Mouse (Mus musculus) stomach, embryonic 15.5 days (tissue): Measurements from ENCODE around the gene Dlx3. TPM values are rescaled to one million over a fixed set of nuclear protein-coding genes. Genes with fewer than 3 reads are reported as not detected.

Source experiments
- ATAC-seq: fragments of 200-750 bp; cut with Nextera tagmentation; 2 replicates; pipeline ENCODE4 v1.8.0; 2017; ENCODE audit warnings: low read depth, moderate number of reproducible peaks, moderate TSS enrichment; ENCODE audit not compliant: insufficient read depth, low FRiP score
- H3K27ac ChIP-seq: fragments of 300-500 bp; sonication (generic); 2 replicates; pipeline ENCODE4 v1.5.1; 2015; ENCODE audit warnings: mild to moderate bottlenecking, inconsistent platforms
- H3K27me3 ChIP-seq: fragments of 300-500 bp; sonication (generic); replicated peaks from 2 replicates; pipeline ENCODE4 v1.6.1; 2015; ENCODE audit warnings: inconsistent platforms
- H3K36me3 ChIP-seq: fragments of 300-500 bp; sonication (generic); 2 replicates; pipeline ENCODE4 v1.6.1; 2015; ENCODE audit warnings: inconsistent platforms
- H3K4me1 ChIP-seq: fragments of 300-500 bp; sonication (generic); 2 replicates; pipeline ENCODE4 v1.6.1; 2015; ENCODE audit warnings: inconsistent platforms
- H3K4me2 ChIP-seq: fragments of 300-500 bp; sonication (generic); 2 replicates; pipeline ENCODE4 v1.6.1; 2015; ENCODE audit warnings: mild to moderate bottlenecking, inconsistent platforms
- H3K4me3 ChIP-seq: fragments of 300-500 bp; sonication (generic); replicated peaks from 2 replicates; pipeline ENCODE4 v1.5.1; 2015; ENCODE audit warnings: inconsistent platforms
- H3K9ac ChIP-seq: fragments of 300-500 bp; sonication (generic); 2 replicates; pipeline ENCODE4 v1.6.1; 2015; ENCODE audit warnings: inconsistent platforms
- H3K9me3 ChIP-seq: fragments of 300-500 bp; sonication (generic); 2 replicates; pipeline ENCODE4 v1.6.1; 2016; ENCODE audit warnings: inconsistent platforms
- WGBS: fragments of 180-500 bp; shearing (Covaris S2); methylation state at CpG from one replicate; pipeline ENCODE4 v1.1.7; 2015; 5-methylcytosine and 5-hydroxymethylcytosine counted together
- polyA plus RNA-seq: library from polyadenylated mRNA; unstranded; fragments of >200 nt; fragmentation: Nextera tagmentation; extraction: Ambion mirVana; gene quantifications from 2 replicates; pipeline ENCODE4 v1.2.1, GENCODE M21; 2015

Dlx3 gene
- polyA plus RNA-seq, 1 experiment from 2014 or later: 2.0 TPM

DNA sequence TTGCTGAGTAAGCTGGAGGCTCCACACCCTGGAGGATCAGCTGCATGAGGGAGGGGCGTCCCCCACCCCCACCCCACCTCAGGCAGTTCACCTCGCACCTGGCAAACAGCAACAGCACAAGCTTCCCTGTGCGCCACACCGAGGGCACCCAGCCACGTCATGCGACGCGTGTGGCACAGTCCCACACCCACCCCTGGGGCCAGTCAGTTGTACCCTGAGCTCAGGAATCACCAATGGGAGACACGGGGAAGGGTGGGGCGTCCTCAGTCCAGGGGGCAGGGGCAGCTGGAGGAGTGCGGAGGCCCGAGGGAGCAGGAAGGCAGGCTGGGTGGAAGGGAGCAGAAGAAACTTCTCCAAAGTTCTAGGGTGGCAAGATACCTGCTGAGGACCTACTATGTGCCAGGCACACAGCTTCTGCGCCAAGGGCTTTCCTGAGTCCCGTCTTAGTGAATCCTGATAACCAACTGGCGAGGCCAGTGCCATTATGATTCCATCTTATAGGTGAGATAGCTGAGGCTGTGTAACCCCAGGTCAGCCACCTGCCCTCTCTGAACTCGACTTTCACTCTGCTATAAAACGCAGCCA lies 10.8 kb downstream of the Dlx3 start:
- 60% methylated on average over 17 of the region's 17 CpGs for WGBS
- Histone ChIP-seq H3K27me3 (no peaks in the 10 kb centered on the region), H3K27ac (no peak overlapping the region; the same call in 1 of the 2 replicates), H3K4me2 (no peak overlapping the region), H3K4me3 (no peak overlapping the region), H3K9ac (no peak overlapping the region), H3K4me1 (peaks cover 8% of the 10 kb centered on the region), H3K9me3 (no peaks in the 10 kb centered on the region), H3K36me3 (no peaks in the 10 kb centered on the region)
- ATAC-seq: peak; percentile 76

DNA sequence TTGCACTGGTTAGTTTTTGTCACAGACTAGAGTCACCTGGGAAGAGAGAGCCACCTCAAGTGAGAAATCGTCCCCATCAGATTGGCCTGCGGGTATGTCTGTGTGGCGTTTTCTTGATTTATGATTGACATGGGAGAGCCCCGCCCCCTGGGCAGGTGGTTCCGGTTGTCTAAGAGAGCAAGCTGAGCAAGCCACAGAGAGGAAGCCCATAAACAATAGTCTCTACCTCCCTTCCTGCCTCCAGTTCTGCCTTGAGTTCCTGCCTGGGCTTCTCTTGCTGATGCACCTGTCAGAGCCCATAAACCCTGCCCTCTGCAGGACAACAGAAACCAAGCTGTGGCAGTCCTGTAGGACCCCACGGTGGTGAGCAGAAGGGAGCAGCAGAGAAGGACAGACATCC lies 13.4 kb downstream of the Dlx3 start:
- no peaks in the 10 kb centered on the region for H3K36me3 ChIP-seq
- no peak overlapping the region for H3K27ac ChIP-seq
- 72% methylated on average over 6 of the region's 6 CpGs for WGBS
- no peaks in the 10 kb centered on the region for H3K4me1 ChIP-seq
- H3K27me3 ChIP-seq: peaks cover 16% of the 10 kb centered on the region
- no peak overlapping the region for H3K9ac ChIP-seq
- H3K4me2 ChIP-seq: no peak overlapping the region
- ATAC-seq: no peak
- no peak overlapping the region for H3K4me3 ChIP-seq
- H3K9me3 ChIP-seq: no peaks in the 10 kb centered on the region

DNA sequence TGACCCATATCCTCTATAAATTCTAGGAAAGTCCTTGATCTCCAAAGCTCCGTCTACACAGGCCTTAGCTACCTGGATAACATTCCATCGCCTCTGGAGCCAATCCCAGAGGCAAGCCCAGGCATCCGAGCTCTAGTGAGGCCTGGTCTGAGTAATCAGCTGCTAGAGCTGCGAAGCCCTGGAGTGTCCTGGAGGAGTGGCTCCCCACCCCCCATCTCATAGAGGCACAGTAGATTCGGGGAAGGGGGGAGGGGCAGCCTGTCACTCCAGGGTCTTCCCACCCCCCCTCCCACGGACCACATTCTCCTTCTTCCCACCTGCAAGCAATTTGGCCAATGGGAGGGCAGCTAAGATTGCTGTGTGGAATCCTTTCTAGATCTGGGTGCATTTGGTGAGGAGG lies 17.4 kb downstream of the Dlx3 start:
- ATAC-seq: no peak
- Histone ChIP-seq H3K4me3 (no peak overlapping the region), H3K36me3 (no peaks in the 10 kb centered on the region), H3K9me3 (no peaks in the 10 kb centered on the region), H3K9ac (no peak overlapping the region), H3K27ac (no peak overlapping the region), H3K4me2 (no peak overlapping the region), H3K4me1 (no peaks in the 10 kb centered on the region), H3K27me3 (peaks cover 56% of the 10 kb centered on the region)
- 23% methylated on average over 6 of the region's 6 CpGs for WGBS

DNA sequence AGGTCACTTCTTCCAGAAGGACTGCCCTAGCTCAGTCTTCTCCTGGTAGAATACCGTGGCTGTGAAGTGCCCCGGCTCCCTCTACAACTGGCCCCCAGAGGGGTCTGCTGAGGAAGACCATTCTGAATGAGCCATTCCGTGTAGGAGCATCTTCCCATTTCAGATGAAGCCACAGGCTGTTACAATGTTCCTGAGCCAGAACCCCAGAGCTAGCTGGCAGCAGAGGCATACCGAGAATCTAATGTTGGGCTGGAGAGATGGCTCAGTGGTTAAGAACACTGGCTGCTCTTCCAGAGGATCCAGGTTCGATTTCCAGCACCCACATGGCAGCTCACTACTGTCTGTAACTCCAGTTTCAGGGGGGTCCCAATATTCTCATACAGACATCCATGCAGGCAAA lies 20.0 kb downstream of the Dlx3 start:
- Histone ChIP-seq H3K27me3 (peaks cover 80% of the 10 kb centered on the region), H3K27ac (no peak overlapping the region), H3K4me2 (no peak overlapping the region), H3K4me1 (peaks cover 9% of the 10 kb centered on the region), H3K9me3 (no peaks in the 10 kb centered on the region), H3K9ac (no peak overlapping the region), H3K36me3 (no peaks in the 10 kb centered on the region), H3K4me3 (no peak overlapping the region)
- 65% methylated on average over 5 of the region's 5 CpGs for WGBS
- ATAC-seq: no peak

DNA sequence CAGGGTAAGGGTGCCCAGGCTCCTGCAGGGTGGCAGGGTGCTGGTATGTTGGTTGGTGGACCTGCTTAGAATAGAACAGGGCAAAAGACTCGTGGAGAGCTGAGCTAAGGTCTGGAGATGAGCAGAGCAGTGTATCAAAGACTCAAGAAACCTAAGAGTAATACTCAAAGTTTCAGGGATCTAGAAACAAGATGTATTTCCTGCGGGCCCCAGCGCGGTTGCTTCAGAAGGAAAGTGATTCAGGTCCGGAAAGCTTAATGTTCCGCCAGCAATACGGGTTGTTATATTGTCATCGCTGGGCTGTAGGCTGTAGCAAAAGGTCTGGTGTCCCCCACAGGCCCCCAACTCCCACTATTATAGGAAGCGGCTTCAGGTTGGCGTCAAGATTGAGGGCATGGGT lies 22.3 kb downstream of the Dlx3 start:
- 16% methylated on average over 10 of the region's 10 CpGs for WGBS
- no peak overlapping the region for H3K9ac ChIP-seq

DNA sequence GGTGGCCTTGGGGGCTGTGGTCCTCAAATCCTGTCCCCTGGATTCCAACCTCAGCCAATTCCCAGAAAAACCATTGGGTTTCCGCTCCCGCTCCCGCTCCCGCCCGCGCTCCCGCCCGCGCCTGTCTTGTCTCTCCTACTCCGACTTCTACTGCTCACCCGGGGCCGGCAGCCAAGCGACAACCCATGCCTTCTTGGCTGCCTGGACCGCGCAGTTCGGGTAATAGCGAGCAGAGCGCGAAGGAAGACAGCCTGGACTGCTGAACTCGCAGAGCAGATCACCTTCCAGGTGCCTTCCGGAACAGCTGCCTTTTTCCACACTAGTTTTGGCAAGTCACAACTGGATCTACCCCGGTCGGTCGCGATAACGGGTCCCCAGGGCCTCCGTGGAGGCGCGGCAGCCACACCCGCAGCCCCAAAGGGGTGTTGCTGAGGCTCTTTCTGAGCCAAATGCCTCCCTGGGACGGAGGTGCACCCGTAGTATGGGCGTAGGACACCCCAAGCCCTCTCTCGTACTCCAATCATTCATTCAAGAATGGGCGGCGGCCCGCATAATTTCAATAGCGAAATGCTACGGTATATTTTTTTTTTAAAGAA lies 23.2 kb downstream of the Dlx3 start:
- Histone ChIP-seq H3K4me3 (peak overlapping the region; percentile 12), H3K4me1 (peaks cover 23% of the 10 kb centered on the region), H3K9ac (no peak overlapping the region), H3K9me3 (no peaks in the 10 kb centered on the region), H3K36me3 (no peaks in the 10 kb centered on the region), H3K4me2 (peak overlapping the region; percentile 32), H3K27ac (no peak overlapping the region), H3K27me3 (peaks cover 98% of the 10 kb centered on the region)
- no peak for ATAC-seq
- WGBS: 3% methylated on average over 39 of the region's 39 CpGs

More for the DNA sequence above, 22.3 kb downstream of the Dlx3 start:
- Histone ChIP-seq H3K27me3 (peaks cover 98% of the 10 kb centered on the region), H3K4me1 (peaks cover 23% of the 10 kb centered on the region), H3K27ac (no peak overlapping the region), H3K4me3 (no peak overlapping the region; the same call in 1 of the 2 replicates), H3K36me3 (no peaks in the 10 kb centered on the region), H3K9me3 (no peaks in the 10 kb centered on the region), H3K4me2 (no peak overlapping the region)
- ATAC-seq: no peak

DNA sequence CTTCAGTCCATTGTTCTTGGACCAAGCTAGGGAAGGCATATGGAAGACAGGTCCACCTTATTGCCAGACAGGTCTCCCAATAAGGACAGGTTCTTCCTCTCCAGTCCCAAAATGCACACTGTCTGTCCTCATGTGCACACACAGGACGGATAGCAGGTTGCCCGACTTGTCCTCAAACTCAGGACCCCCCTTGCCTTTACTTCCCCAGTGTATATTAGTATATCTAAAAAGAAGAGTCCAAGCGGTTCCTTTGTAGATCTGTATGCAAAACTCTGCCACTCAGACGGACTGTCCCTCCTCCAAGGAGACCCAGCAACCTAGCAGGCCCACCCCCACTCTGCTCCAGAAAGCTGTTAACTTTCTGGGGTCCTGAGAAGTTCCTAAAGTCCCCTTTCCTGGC lies 23.7 kb downstream of the Dlx3 start:
- Histone ChIP-seq H3K27me3 (peaks cover 98% of the 10 kb centered on the region), H3K9ac (no peak overlapping the region), H3K4me1 (peaks cover 23% of the 10 kb centered on the region), H3K4me2 (no peak overlapping the region), H3K27ac (no peak overlapping the region), H3K36me3 (no peaks in the 10 kb centered on the region), H3K9me3 (no peaks in the 10 kb centered on the region), H3K4me3 (no peak overlapping the region)
- ATAC-seq: no peak
- 7% methylated on average over 4 of the region's 4 CpGs for WGBS

DNA sequence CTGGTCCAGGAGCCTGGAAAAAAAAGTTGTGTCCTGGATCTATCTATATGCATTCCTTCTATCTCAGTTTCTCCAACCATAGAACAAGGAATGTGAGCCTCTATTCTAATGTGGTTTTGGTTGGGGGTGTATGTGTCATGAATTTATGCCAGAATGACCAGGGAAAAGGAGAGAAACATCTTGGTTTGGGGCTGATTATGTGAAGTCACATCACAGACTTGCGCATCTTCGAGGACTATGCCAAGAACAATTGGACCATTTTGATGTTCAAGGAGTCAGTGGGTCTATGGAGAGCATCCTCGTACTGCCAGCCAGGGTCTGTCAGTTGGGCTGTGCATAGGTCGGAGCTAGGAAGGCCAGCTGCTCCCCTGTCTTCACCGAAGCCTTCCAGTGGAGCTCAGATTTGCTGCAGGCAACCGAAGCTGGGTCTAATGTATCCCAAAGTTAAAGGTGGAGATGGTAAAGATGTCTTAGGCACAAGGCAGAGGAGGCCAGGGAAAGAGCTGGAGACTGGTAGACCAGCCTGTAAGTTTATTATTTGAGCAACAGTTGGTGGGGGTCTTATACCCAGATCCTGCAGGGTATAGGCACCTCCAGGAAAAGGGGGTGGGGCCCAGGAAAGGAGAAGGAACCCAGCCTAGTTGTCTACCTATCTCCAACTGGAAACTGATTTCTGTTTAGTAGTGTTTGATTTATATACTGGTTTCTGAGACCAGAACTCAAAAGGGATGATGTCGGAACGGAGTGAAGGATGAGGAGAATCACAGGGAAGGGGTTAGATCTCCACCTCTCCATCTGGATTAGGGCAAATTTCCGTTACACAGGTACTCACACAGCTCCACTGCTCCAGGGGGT lies 24.4 kb downstream of the Dlx3 start:
- Histone ChIP-seq H3K4me3 (peak overlapping the region; percentile 42), H3K36me3 (no peaks in the 10 kb centered on the region), H3K27me3 (peaks cover 98% of the 10 kb centered on the region), H3K4me1 (peaks cover 23% of the 10 kb centered on the region), H3K9ac (no peak overlapping the region), H3K4me2 (peak overlapping the region; percentile 82), H3K27ac (no peak overlapping the region), H3K9me3 (no peaks in the 10 kb centered on the region)
- no peak for ATAC-seq
- WGBS: 11% methylated on average over 9 of the region's 9 CpGs

DNA sequence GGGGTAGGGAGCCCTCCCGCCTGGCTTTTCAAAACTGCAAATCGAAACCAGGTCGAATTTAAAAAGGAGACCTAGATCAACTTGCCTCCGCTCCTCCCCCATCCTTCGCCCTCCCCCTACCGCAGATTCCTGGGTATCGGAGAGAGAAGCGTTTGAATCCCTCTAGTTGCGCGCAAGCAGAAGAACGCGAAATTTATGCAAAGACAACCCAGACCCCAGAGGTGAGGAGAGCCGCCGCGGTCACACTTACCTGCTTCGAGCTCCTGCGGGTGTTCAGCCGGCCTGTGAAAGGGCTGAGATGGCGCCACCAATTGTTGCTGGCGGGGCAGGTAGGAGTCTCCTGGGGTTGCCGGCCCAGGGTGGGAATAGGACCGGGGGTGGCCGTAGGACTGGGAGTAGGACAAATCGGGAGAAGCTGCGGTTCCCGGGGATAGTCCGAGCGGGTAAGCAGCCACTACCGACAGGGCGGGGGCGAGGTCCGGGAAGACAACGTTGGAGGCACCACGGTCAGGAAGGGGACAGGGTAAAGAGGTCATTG lies 25.1 kb downstream of the Dlx3 start:
- Histone ChIP-seq H3K9me3 (no peaks in the 10 kb centered on the region), H3K27me3 (peaks cover 98% of the 10 kb centered on the region), H3K4me1 (peaks cover 24% of the 10 kb centered on the region), H3K9ac (0 out of 2 replicates have a peak overlapping the region, but pooled peaks have one; percentile 9), H3K36me3 (no peaks in the 10 kb centered on the region), H3K4me3 (peak overlapping the region; percentile 42), H3K4me2 (peak overlapping the region; percentile 82), H3K27ac (no peak overlapping the region)
- no peak for ATAC-seq
- WGBS: under 1% methylated on average over 34 of the region's 34 CpGs

DNA sequence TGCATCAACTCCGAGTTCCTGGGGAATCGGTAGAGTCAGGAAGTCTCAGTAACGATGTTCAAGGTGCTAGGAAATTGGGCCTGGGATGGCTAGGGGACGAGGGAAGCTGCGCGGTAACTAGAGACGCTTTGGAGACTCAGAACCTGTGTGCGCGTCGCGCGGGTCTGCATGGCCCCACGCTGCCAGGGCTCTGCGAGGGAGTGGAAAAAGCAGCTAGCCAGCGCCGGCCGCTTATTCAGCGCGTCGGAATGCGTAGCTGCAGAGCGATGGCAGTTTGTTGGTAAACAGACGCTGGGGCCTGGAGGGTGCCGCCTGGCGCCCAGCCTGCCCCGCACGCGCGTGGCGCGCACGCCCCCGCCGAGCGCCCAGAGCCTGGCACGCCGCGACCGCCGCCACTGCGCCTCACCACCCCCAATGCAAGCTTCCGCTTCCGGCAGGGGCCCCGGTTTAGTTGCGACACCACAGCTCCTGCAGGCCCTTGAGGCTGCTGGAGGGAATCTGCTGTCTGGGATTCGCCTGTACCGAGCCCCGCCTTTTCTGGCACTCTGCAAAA lies 26.0 kb downstream of the Dlx3 start, which contains the start of gene Dlx4:
Dlx4 (minus strand) TSS at position 413 of the 553 bp plus-strand sequence.
- Histone ChIP-seq H3K4me1 (peaks cover 33% of the 10 kb centered on the region), H3K4me3 (peak within 1 kb of the TSS; percentile 42), H3K4me2 (peak within 1 kb of the TSS; percentile 82), H3K9me3 (no peaks in the 10 kb centered on the region), H3K27me3 (peaks cover 98% of the 10 kb centered on the region), H3K27ac (no peak within 1 kb of the TSS), H3K9ac (0 out of 2 replicates have a peak within 1 kb of the TSS, but pooled peaks have one; percentile 9), H3K36me3 (no peaks in the 10 kb centered on the region)
- peak; percentile 20; the same call in 1 of the 2 replicates for ATAC-seq
- WGBS: under 1% methylated on average over 48 of the region's 48 CpGs

DNA sequence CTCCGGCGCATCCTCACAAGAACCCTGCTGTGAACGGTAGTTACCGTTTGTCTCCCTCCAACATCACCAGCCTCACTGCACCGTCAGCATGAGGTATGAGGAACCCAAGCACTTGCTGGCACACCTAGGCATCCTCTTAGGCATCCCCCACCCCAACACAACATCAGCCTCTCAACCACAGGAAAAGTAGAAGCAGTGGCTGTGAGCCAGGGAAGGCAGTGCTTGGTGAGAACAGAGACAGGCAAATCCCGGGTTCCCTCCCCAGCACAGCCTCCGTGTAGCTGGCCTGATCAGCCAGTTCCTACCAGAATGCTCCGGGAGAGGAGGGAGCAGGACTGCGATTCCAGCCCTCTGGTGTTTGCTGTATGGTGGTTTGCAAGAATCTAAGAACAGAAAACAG lies 28.8 kb downstream of the Dlx3 start:
- H3K9me3 ChIP-seq: no peaks in the 10 kb centered on the region
- H3K27me3 ChIP-seq: peaks cover 94% of the 10 kb centered on the region
- no peak for ATAC-seq
- H3K27ac ChIP-seq: no peak overlapping the region
- H3K36me3 ChIP-seq: no peaks in the 10 kb centered on the region
- WGBS: 3% methylated on average over 9 of the region's 9 CpGs
- no peak overlapping the region for H3K4me2 ChIP-seq
- H3K4me3 ChIP-seq: no peak overlapping the region
- no peak overlapping the region for H3K9ac ChIP-seq
- H3K4me1 ChIP-seq: peaks cover 27% of the 10 kb centered on the region
